Mouse (Mus musculus): ENCODE results near the gene Klhl4. TPM values are rescaled to one million over a fixed set of nuclear protein-coding genes. Genes with fewer than 3 reads are reported as not detected.

The Klhl4 gene
- under 1 TPM; 0.59 to 0.81 TPM for polyA plus RNA-seq (2017; shearing (Covaris generic))

DNA sequence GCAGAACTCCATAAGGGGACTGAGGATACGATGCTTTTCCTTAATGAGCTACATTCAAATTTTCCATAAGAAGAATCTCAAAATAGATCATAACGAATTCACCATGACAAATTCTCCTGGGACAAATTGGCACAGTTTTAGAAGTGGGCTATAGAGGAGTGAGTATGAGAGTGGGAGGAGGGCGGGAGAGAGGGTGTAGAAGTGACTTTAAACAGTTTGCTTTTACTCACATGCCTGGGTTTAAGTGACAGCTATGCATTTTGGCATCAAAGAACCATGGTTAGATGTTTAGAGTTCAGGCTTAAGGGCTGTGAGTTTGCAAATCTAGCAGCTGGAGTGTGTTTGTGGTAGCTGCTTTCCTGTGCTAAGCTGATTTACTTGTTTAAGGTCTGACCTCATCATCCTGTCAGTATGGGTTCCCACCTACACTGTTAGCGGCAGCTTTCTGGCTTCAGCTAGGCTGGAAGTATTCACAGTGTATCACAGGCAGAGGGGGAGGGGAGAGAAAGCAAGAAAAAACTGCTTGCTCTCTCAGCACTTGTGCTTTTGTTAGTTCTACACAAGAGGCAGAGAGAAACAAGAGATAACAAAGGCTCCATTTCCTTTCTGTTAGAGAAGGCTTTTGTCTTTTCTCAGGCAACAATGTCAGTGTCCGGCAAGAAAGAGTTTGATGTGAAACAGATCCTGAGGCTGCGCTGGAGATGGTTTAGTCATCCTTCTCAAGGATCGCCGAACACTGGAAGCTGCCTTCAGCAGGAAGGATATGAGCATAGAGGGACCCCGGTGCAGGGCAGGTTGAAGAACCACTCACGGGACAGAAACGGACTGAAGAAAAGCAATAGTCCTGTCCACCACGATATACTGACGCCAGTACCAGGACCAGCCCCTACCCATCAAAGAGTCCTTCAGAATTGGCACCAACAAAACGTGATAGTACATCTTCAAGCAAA, at the start of gene Klhl4:
Gene Klhl4, plus strand, starts transcription at position 552 of the 950 bp plus-strand sequence.
- ATAC-seq: peak; percentile 69

DNA sequence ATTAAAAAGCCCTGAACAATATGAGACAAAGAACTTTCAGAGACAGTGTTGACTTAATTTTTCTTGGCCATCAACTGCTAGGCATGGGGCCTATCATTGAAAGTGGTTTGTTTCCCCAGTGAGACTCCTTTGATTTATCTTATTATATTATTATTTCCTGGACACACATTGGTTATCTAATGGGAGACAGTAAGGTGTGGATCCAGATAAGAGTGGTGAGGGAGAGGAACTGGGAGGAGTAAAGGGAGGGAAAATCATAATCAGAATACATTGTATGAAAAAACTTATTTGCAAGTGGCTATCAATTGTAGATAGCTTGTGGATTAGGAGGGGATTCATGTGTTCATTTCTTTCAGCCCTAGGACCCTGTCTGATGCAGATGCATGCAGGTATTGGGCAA, 10.0 kb downstream of the Klhl4 start:
- no peak for ATAC-seq

DNA sequence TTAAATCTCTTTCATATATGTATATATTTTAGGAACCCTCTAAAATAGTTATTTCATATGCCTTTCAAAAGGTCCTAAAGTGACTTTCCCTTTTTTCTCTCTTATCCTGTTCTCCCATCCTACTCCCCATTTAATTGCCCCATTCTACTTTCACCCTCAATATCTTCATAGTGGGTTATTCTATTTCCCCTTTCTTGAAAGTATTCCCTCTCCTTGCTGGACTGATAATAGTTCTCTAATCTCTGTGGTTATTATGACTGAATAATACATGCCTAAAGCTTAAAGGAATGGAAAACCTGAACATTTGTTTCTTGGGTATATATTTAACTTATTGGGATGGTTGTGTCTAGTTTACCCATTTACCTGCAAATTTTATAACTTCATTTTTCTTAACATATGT, 12.6 kb downstream of the Klhl4 start:
- no peak for ATAC-seq

DNA sequence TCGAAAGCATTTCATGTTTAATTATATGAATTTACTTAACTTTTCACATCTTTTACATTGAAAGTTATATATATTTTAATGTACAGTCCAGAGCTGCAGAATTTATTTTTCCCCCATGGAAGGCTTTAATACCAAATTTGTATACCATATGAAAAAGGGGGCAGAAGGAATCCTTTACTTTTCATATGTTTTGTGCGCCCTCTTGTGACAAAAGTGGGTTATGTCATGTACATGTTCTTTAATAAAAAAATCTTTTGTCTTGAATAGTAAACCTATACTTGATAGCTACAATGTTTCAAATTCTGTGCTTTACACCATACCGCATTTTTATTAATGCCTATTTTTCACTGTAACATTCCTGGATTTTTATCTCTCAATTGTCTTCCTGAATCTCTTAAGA, 84.0 kb downstream of the Klhl4 start:
- ATAC-seq: no peak

DNA sequence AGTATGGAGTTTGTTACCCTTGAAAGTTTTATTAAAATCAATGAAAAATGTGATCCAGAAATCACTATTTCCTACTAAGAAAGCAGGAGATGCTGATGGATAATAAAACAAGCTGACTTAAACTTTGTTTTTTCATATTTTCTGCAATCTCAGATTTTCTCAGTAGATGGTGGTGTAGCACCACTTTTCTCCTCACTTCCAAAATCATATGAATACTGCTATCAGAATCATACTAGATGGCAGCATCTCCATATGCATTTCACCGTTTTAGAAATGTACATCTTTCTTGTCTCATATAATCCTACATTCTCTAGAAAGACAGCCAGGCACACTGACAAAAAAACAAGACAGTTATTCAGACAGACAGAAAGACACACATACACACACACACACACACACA, 108.2 kb downstream of the Klhl4 start:
- ATAC-seq: no peak

Measured in CD4-positive, CD25-positive, alpha-beta regulatory T cell, adult 4 months (primary cell).